Mouse (Mus musculus) midbrain, embryonic 14.5 days (tissue): ENCODE measurements at regions not wholly inside any gene's neighbourhood (a gene's known extent, or its start where the extent isn't known, plus 50 kb on each side); places are given as distances from the start of the nearest gene placed in this dataset.

ENCODE experiments used
- ATAC-seq: fragments of 200-750 bp; cut with Nextera tagmentation; 2 replicates; pipeline ENCODE4 v1.8.0; 2017; ENCODE audit warnings: moderate number of reproducible peaks, moderate library complexity; ENCODE audit not compliant: low FRiP score, low TSS enrichment
- DNase-seq: peaks from one replicate; pipeline ENCODE4 v3.0.0-alpha.2; 2015
- H3K27ac ChIP-seq: fragments of 300-500 bp; sonication (generic); replicated peaks from 2 replicates; pipeline ENCODE4 v1.5.1; 2014; ENCODE audit warnings: mild to moderate bottlenecking, low read depth, low read length, moderate library complexity
- H3K27me3 ChIP-seq: fragments of 300-500 bp; sonication (generic); 2 replicates; pipeline ENCODE4 v1.6.1; 2014; ENCODE audit warnings: low read length, control low read depth, mixed read lengths; ENCODE audit not compliant: control insufficient read depth, insufficient read depth
- H3K36me3 ChIP-seq: fragments of 300-500 bp; sonication (generic); 2 replicates; pipeline ENCODE4 v1.6.1; 2014; ENCODE audit warnings: low read length, control low read depth; ENCODE audit not compliant: control insufficient read depth, insufficient read depth
- H3K4me1 ChIP-seq: fragments of 300-500 bp; sonication (generic); 2 replicates; pipeline ENCODE4 v1.6.1; 2014; ENCODE audit warnings: mild to moderate bottlenecking, antibody characterized with exemption, low read length, control low read depth; ENCODE audit not compliant: control insufficient read depth, insufficient read depth
- H3K4me2 ChIP-seq: fragments of 300-500 bp; sonication (generic); 2 replicates; pipeline ENCODE4 v1.6.1; 2014; ENCODE audit warnings: mild to moderate bottlenecking, low read length, moderate library complexity
- H3K4me3 ChIP-seq: fragments of 300-500 bp; sonication (generic); replicated peaks from 2 replicates; pipeline ENCODE4 v1.5.1; 2014; ENCODE audit warnings: low read depth, low read length
- H3K9ac ChIP-seq: fragments of 300-500 bp; sonication (generic); replicated peaks from 2 replicates; pipeline ENCODE4 v1.6.1; 2014; ENCODE audit warnings: mild to moderate bottlenecking, low read length, moderate library complexity
- H3K9me3 ChIP-seq: fragments of 300-500 bp; sonication (generic); 2 replicates; pipeline ENCODE4 v1.6.1; 2016; ENCODE audit warnings: low read length, control low read depth, mixed read lengths; ENCODE audit not compliant: control insufficient read depth
- WGBS: fragments of 180-500 bp; shearing (Covaris S2); extraction: QIAGEN DNeasy Blood & Tissue Kit; methylation state at CpG from one replicate; pipeline ENCODE4 v1.1.7; 2014; 5-methylcytosine and 5-hydroxymethylcytosine counted together

DNA sequence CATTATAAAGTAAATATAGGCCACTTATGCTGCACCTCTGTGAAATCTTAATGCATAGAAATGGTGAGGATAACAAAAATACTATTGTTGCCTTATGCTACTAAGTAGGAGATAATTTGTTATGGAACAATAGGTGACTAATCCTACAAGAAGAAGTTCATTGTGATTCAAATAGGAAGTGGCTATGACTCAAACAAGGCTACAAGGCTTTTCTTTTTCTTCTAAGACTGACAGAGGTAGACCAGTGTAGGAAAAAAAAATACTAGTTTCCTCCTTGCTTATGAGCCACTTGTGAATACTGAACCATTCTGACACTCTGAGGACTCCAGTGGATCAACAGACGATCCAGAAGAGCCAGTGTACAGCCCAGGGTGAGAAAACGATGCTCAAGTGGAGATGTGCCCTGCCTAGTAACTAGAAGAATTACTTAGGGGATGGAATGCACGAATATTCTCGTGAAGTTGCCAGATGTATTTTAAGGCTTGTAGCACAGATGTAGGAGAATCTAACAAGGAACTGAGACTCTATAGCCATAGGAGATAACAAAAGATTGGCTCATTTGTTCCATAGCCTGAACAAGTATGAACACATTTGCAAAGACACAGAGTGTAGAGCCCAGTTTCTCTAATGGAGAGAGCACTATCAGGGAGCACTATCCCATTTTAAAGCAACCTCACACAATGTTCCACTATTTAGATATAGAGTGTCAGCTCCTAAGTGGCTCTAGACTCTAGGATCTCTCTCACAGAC is 60.3 kb downstream of the Fzd1 start:
- no peak overlapping the region for H3K4me2 ChIP-seq
- no peak overlapping the region for H3K9ac ChIP-seq
- no peaks in the 10 kb centered on the region for H3K36me3 ChIP-seq
- no peaks in the 10 kb centered on the region for H3K4me1 ChIP-seq
- WGBS = 65% methylated on average over 4 of the region's 4 CpGs
- no peak overlapping the region for H3K4me3 ChIP-seq
- no peak for ATAC-seq
- no peak overlapping the region for H3K27ac ChIP-seq
- DNase-seq = no peak
- no peaks in the 10 kb centered on the region for H3K27me3 ChIP-seq
- no peaks in the 10 kb centered on the region for H3K9me3 ChIP-seq

GRCm38 (mm10) chr5:4696701-4697100 is 61.1 kb downstream of the Fzd1 start:
- no peak overlapping the region for H3K9ac ChIP-seq
- no peaks in the 10 kb centered on the region for H3K9me3 ChIP-seq
- H3K36me3 ChIP-seq = no peaks in the 10 kb centered on the region
- no peaks in the 10 kb centered on the region for H3K4me1 ChIP-seq
- no peak overlapping the region for H3K4me2 ChIP-seq
- no peak for DNase-seq
- H3K27ac ChIP-seq = no peak overlapping the region
- H3K4me3 ChIP-seq = no peak overlapping the region
- H3K27me3 ChIP-seq = no peaks in the 10 kb centered on the region
- no peak for ATAC-seq

DNA sequence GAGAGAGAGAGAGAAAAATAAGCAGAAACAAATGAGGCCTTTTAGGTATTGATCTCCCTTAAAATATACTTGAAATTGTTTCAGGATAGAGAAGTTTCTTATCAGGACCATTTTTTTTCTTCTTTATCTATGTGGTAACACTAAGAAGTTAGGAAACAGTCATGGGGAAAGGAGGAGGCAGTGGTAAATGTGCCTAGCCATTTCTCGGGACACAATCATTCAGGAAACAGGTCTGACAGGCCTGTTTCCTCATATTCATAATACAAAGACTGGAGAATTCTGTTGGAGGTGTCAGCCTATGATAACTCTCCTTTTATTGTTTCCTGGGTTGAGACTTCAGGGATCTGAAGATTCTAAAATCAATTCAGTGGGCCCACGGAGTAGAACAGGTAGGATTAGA is 68.7 kb downstream of the Fzd1 start:
- no peak overlapping the region for H3K9ac ChIP-seq
- no peak overlapping the region for H3K4me2 ChIP-seq
- WGBS = 74% methylated on average over 2 of the region's 2 CpGs
- H3K9me3 ChIP-seq = no peaks in the 10 kb centered on the region
- no peak overlapping the region for H3K4me3 ChIP-seq
- ATAC-seq = no peak
- no peak overlapping the region for H3K27ac ChIP-seq
- no peaks in the 10 kb centered on the region for H3K36me3 ChIP-seq
- no peaks in the 10 kb centered on the region for H3K27me3 ChIP-seq
- H3K4me1 ChIP-seq = no peaks in the 10 kb centered on the region
- no peak for DNase-seq

- Histone ChIP-seq H3K27ac (no peak overlapping the region), H3K4me3 (no peak overlapping the region), H3K36me3 (no peaks in the 10 kb centered on the region), H3K9me3 (no peaks in the 10 kb centered on the region), H3K4me2 (no peak overlapping the region), H3K27me3 (no peaks in the 10 kb centered on the region), H3K9ac (no peak overlapping the region), H3K4me1 (no peaks in the 10 kb centered on the region)
- no peak for DNase-seq
- ATAC-seq = no peak
- WGBS = 92% methylated on average over 2 of the region's 2 CpGs
These were observed 82.5 kb downstream of the Fzd1 start for GRCm38 (mm10) chr5:4675316-4675715.

- WGBS = 45% methylated on average over 12 of the region's 12 CpGs
- Histone ChIP-seq H3K36me3 (no peaks in the 10 kb centered on the region), H3K9me3 (no peaks in the 10 kb centered on the region), H3K4me2 (peak overlapping the region; percentile 40), H3K4me1 (peaks cover 24% of the 10 kb centered on the region), H3K27me3 (no peaks in the 10 kb centered on the region), H3K9ac (0 out of 2 replicates have a peak overlapping the region, but pooled peaks have one; percentile 13), H3K27ac (peak overlapping the region; percentile 68), H3K4me3 (no peak overlapping the region)
- ATAC-seq (peak; percentile 63; the same call in 1 of the 2 replicates), DNase-seq (peak; percentile 68)
These were observed 91.5 kb downstream of the Fzd1 start for GRCm38 (mm10) chr5:4666381-4666780.

- Histone ChIP-seq H3K9me3 (no peaks in the 10 kb centered on the region), H3K4me2 (peak overlapping the region; percentile 40), H3K4me3 (no peak overlapping the region), H3K27me3 (no peaks in the 10 kb centered on the region), H3K9ac (no peak overlapping the region; the same call in 1 of the 2 replicates), H3K4me1 (peaks cover 24% of the 10 kb centered on the region), H3K36me3 (no peaks in the 10 kb centered on the region), H3K27ac (peak overlapping the region; percentile 68)
- 54% methylated on average over 9 of the region's 9 CpGs for WGBS
- DNase-seq (peak; percentile 55), ATAC-seq (0 out of 2 replicates have a peak, but pooled peaks have one; percentile 57)
These were observed 91.9 kb downstream of the Fzd1 start for GRCm38 (mm10) chr5:4665978-4666377.

GRCm38 (mm10) chr5:4664918-4665317 is 92.9 kb downstream of the Fzd1 start:
- WGBS = 70% methylated on average over 4 of the region's 4 CpGs
- no peak overlapping the region for H3K4me3 ChIP-seq

GRCm38 (mm10) chr5:4664488-4664887 is 93.3 kb downstream of the Fzd1 start:
- Histone ChIP-seq H3K4me3 (no peak overlapping the region), H3K4me2 (no peak overlapping the region), H3K4me1 (peaks cover 24% of the 10 kb centered on the region), H3K36me3 (no peaks in the 10 kb centered on the region), H3K27me3 (no peaks in the 10 kb centered on the region), H3K9me3 (no peaks in the 10 kb centered on the region), H3K9ac (no peak overlapping the region), H3K27ac (0 out of 2 replicates have a peak overlapping the region, but pooled peaks have one; percentile 75)
- ATAC-seq (no peak), DNase-seq (peak; percentile 31)
- WGBS = 52% methylated on average over 10 of the region's 10 CpGs

More at GRCm38 (mm10) chr5:4664918-4665317, 92.9 kb downstream of the Fzd1 start:
- H3K27ac ChIP-seq = peak overlapping the region; percentile 75; the same call in 1 of the 2 replicates
- H3K9ac ChIP-seq = no peak overlapping the region
- H3K36me3 ChIP-seq = no peaks in the 10 kb centered on the region
- H3K4me2 ChIP-seq = no peak overlapping the region
- H3K9me3 ChIP-seq = no peaks in the 10 kb centered on the region
- DNase-seq = no peak
- H3K27me3 ChIP-seq = no peaks in the 10 kb centered on the region
- no peak for ATAC-seq
- peaks cover 24% of the 10 kb centered on the region for H3K4me1 ChIP-seq

DNA sequence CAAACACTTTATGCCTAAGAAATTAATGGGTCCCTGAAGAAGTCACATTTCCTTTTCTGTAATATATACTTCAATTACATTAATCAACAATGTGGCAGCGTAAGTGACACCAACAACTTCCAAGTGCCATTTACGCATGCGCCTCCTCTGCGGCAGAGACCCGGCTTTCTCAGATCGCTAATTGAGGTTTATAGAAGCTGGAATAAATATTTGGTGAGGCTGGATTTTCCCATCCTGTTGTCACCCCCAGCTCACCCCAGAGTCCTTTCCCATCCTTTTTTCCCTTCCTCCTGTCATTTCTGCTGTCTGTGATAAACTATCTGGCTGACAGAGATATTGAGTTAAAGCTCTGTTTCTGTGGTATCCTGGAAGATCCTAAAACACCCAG is 95.6 kb downstream of the Fzd1 start:
- Histone ChIP-seq H3K36me3 (no peaks in the 10 kb centered on the region), H3K27me3 (no peaks in the 10 kb centered on the region), H3K9me3 (0 out of 2 replicates have a peak, but pooled peaks cover under 1% of the 10 kb centered on the region), H3K4me2 (no peak overlapping the region), H3K4me1 (peaks cover 24% of the 10 kb centered on the region), H3K4me3 (no peak overlapping the region), H3K9ac (no peak overlapping the region), H3K27ac (no peak overlapping the region)
- 60% methylated on average over 6 of the region's 6 CpGs for WGBS
- DNase-seq = no peak
- no peak for ATAC-seq
